Mouse (Mus musculus) brain, embryonic 14.5 days (tissue): ENCODE results near the gene Zfp747. TPM values are rescaled to one million over a fixed set of nuclear protein-coding genes. Genes with fewer than 3 reads are reported as not detected.
A peak's percentile ranks its signal among the peaks of the same experiment; 100 is the strongest.

Experiments
- DNase-seq: peaks from one replicate; pipeline ENCODE4 v3.0.0-alpha.2; 2011; ENCODE audit warnings: low read depth
- CTCF ChIP-seq: fragments of 200-500 bp; IDR thresholded peaks from 2 replicates; pipeline ENCODE4 v1.5.1; 2012; ENCODE audit warnings: inconsistent platforms, mild to moderate bottlenecking, moderate library complexity, borderline replicate concordance; ENCODE audit not compliant: insufficient read depth, insufficient read length; ENCODE audit errors: extremely low read depth
- POLR2A ChIP-seq: fragments of 200-500 bp; IDR thresholded peaks from 2 replicates; pipeline ENCODE4 v1.6.1; 2012; ENCODE audit warnings: mild to moderate bottlenecking, inconsistent platforms, borderline replicate concordance; ENCODE audit not compliant: poor library complexity, insufficient read depth, insufficient read length, severe bottlenecking; ENCODE audit errors: extremely low read depth
- polyA plus RNA-seq: library from polyadenylated mRNA; depleted of rRNA; stranded (reverse); fragments of >200 nt; gene quantifications from 2 replicates; pipeline ENCODE4 v1.2.3, GENCODE M21; 2012; rRNA removed

Zfp747 gene
- polyA plus RNA-seq, 1 experiment, result 7.8 TPM

GRCm38 (mm10) chr7:127341356-127341755, 34.5 kb downstream of the Zfp747 start:
- no peak for DNase-seq
- TF ChIP-seq CTCF, result no peak
- no peak for TF ChIP-seq POLR2A

DNA sequence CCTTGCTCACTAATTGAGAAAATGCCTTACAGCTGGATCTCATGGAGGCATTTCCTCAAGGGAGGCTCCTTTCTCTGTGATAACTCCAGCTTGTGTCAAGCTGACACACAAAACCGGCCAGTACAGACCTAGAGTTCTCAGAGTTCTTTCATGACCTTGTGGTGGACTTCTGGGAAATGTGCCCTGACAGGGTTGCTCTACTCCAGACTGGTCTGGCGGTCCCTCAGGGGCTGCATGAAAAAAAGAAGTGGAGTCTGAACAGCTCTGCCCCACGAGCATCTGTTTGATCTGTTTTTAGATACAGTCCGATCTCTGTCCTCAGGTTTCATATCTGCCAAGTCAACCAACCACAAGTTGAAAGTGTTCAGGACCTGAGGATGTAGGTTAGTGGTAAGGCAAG, 38.2 kb downstream of the Zfp747 start:
- no peak for DNase-seq
- TF ChIP-seq CTCF (no peak), POLR2A (no peak)

DNA sequence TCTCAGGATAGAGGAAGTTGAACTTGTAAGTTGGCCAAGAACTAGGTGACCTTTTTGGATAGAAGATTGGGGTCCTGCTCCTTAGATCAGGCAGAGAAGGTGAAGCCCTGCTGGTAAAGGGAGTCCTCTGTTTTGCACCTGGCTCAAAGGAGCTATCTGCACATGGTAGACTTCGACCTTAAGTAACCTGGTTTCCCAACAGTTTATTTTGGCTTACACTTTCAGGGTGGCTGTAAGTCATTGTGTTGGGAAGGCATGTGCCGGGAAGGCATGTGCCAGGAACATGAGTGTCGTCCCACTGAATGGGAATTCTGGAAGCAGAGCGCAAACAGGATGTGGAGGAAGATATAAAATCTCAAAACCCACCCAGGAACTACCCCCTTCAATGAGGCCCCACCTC, 40.2 kb downstream of the Zfp747 start:
- DNase-seq, result no peak
- TF ChIP-seq POLR2A (no peak), CTCF (no peak)

DNA sequence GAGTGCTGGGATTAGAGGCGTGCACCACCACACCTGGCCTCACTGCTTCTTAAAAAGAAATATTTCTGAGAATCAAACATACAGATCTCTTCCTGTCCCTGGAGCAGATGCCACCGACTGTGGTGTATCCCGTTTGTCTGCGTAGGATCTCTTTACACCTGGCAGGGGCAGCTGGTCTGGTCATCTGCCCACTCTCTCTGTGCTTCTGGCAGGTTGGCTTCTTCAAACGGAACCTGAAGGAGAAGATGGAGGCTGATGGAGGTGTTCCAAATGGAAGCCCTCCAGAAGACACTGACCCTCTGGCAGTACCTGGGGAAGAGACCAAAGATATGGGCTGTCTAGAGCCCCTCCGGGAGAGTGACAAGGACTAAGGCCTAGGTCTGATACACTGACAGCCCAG, 42.6 kb downstream of the Zfp747 start:
- DNase-seq, result no peak
- no peak for TF ChIP-seq POLR2A
- no peak for TF ChIP-seq CTCF

DNA sequence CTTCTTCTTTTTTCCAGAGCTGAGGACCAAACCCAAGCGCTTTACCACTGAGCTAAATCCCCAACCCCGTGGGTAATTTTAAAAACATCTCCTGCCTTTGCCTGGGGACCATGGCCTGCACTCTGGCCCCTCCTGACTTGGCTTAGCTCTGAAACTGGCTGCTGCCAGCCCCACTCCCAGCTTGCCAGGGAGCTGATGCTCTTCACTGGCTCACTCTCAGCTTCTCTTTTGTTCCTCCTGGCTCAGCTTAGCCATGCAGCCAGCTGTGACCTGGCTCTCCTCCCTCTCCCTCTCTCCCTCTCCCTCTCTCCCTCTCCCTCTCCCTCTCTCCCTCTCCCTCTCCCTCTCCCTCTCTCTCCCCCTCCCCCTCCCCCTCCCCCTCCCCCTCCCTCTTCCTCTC, 49.2 kb downstream of the Zfp747 start:
- TF ChIP-seq POLR2A (no peak), CTCF (no peak)
- peak; percentile 88 for DNase-seq

DNA sequence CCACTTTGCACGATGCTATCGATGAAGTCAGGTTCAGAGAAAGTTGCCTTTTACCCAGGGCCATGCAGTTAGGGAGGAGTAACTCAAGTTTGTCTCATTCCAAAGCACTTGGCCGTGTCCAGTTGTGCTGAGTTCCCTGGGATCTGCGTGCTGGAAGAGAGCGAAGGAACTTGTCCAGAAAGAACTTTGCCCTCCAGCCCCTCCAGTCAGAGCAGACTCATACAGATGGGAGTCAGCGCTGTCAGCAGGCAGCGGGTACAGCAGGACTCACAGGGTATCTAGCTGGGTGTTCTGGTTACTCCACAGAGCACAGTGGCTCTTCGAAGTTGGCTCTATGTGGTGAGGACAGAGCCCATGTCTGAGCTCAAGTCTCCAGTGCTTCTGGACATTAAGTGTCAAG, 50.3 kb downstream of the Zfp747 start:
- TF ChIP-seq POLR2A (no peak), CTCF (no peak)

DNA sequence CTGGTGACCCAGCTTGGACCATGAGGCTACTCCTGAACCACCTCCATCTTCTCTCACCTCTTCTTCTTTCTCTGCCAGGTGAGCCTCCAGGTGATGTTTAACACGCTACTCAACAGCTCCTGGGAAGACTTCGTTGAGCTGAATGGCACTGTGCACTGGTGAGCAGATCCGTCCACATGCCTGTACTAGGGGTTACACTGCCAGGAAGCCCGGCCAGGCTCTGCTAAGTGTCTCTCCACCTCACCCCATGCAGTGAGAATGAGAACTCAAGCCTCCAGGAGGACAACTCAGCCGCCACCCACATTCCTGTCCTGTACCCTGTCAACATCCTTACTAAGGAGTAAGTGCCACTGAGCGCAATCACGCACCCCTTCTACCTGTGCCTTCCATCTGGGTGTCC, 50.9 kb downstream of the Zfp747 start:
- DNase-seq, result no peak
- TF ChIP-seq CTCF (no peak), POLR2A (no peak)

More for the DNA sequence above, 50.3 kb downstream of the Zfp747 start:
- DNase-seq, result no peak

Other genes with a start within 250 kb of the Zfp747 start
- 0.09 and 0.10 TPM in 2 replicates for gene Spn, start 238.2 kb downstream of the Zfp747 start, polyA plus RNA-seq
- gene Cd2bp2, start 180.0 kb downstream of the Zfp747 start, polyA plus RNA-seq, result 108 and 117 TPM in 2 replicates
- gene Tbc1d10b, start 167.6 kb downstream of the Zfp747 start, polyA plus RNA-seq, result 54.2 and 66.1 TPM in 2 replicates
- 5.8 and 8.9 TPM in 2 replicates for gene Mylpf, start 167.2 kb downstream of the Zfp747 start, polyA plus RNA-seq
- gene Zfp553, start 143.0 kb downstream of the Zfp747 start, polyA plus RNA-seq, result 38.5 and 38.9 TPM in 2 replicates
- 19.4 and 22.6 TPM in 2 replicates for gene Sept1, start 142.9 kb downstream of the Zfp747 start, polyA plus RNA-seq
- 88.1 and 118 TPM in 2 replicates for gene Zfp771, start 131.8 kb downstream of the Zfp747 start, polyA plus RNA-seq
- 82.3 and 131 TPM in 2 replicates for gene Dctpp1, start 115.3 kb downstream of the Zfp747 start, polyA plus RNA-seq
- gene Sephs2, start 102.0 kb downstream of the Zfp747 start, polyA plus RNA-seq, result 21.5 and 28.6 TPM in 2 replicates
- 0.47 and 0.49 TPM in 2 replicates for gene Itgal, start 79.8 kb downstream of the Zfp747 start, polyA plus RNA-seq
- 44.6 and 50.5 TPM in 2 replicates for gene Zfp768, start 30.5 kb downstream of the Zfp747 start, polyA plus RNA-seq
- gene 9130019O22Rik, start 11.1 kb upstream of the Zfp747 start, polyA plus RNA-seq, result 4.5 and 4.9 TPM in 2 replicates
- gene E430018J23Rik, start 17.6 kb upstream of the Zfp747 start, polyA plus RNA-seq, result 8.9 and 11.0 TPM in 2 replicates
- gene Zfp764, start 30.8 kb upstream of the Zfp747 start, polyA plus RNA-seq, result 4.4 and 5.5 TPM in 2 replicates
- 21.0 and 28.2 TPM in 2 replicates for gene Zfp688, start 46.0 kb upstream of the Zfp747 start, polyA plus RNA-seq
- 14.0 and 14.5 TPM in 2 replicates for gene Zfp689, start 73.1 kb upstream of the Zfp747 start, polyA plus RNA-seq
- 73.5 and 104 TPM in 2 replicates for gene Prr14, start 83.6 kb upstream of the Zfp747 start, polyA plus RNA-seq
- gene Fbrs, start 103.1 kb upstream of the Zfp747 start, polyA plus RNA-seq, result 20.6 and 47.0 TPM in 2 replicates
- 18.6 and 44.1 TPM in 2 replicates for gene Srcap, start 135.9 kb upstream of the Zfp747 start, polyA plus RNA-seq
- gene Gm42715, start 143.5 kb upstream of the Zfp747 start, polyA plus RNA-seq, result 15.5 and 19.2 TPM in 2 replicates
- gene Tmem265, start 185.3 kb upstream of the Zfp747 start, polyA plus RNA-seq, result 2.0 and 3.2 TPM in 2 replicates
- 108 and 126 TPM in 2 replicates for gene Phkg2, start 197.3 kb upstream of the Zfp747 start, polyA plus RNA-seq
- 11.9 and 16.0 TPM in 2 replicates for gene Ccdc189, start 212.5 kb upstream of the Zfp747 start, polyA plus RNA-seq
- gene Rnf40, start 212.7 kb upstream of the Zfp747 start, polyA plus RNA-seq, result 50.4 and 56.0 TPM in 2 replicates
- gene Zfp629, start 239.7 kb upstream of the Zfp747 start, polyA plus RNA-seq, result 38.7 and 44.4 TPM in 2 replicates